Mouse (Mus musculus) activated CD4-positive, CD25-positive, alpha-beta regulatory T cell, adult 9 weeks (primary cell): Measurements from ENCODE around the gene St6gal2. TPM values are rescaled to one million over a fixed set of nuclear protein-coding genes. Genes with fewer than 3 reads are reported as not detected.

Experiments
- polyA plus RNA-seq: library from polyadenylated mRNA; unstranded; fragments of 100-300 nt; shearing (Covaris generic); gene quantifications from one replicate; pipeline ENCODE4 v1.2.1, GENCODE M21; 2017

Gene St6gal2
- not detected for polyA plus RNA-seq

GRCm38 (mm10) chr17:55445250-55446184, at the start of gene St6gal2:
Gene St6gal2, plus strand, starts transcription at chr17:55445382.

Other genes starting within 250 kb of the St6gal2 start
- not detected for gene Vmn2r118, start 179.8 kb downstream of the St6gal2 start, polyA plus RNA-seq